Comparison of ENCODE assay signal across 8 mouse cellular contexts in genomic region chr11:121701244-121701643, GRCm38 (mm10). TPM values are rescaled to one million over a fixed set of nuclear protein-coding genes. Genes with fewer than 3 reads are reported as not detected.
DNase-seq lines count a peak whose midpoint lies in the region; ATAC-seq and TF ChIP-seq lines count a peak whose summit lies in the region.

Gene Metrnl (plus strand): TSS chr11:121701544.

- intact Hi-C loops in gastrocnemius, adult 2 months (cut with DNase I): loop anchor here (5.0 kb wide), 2 partner anchors 44 to 106 kb away; no protein-coding TSS in a partner anchor
- intact Hi-C loops in gastrocnemius, postnatal 14 days (cut with DNase I; ENCODE audit: low total_unique reads): no loop called here

- TF ChIP-seq CTCF in gastrocnemius, adult 2 months (IDR thresholded peaks at IDR 0.05): no peak
- TF ChIP-seq CTCF in E14TG2a.4 (conservative IDR thresholded peaks at IDR 0.05; ENCODE audit: low read length): no peak

- no peaks in the 10 kb centered on the region for H3K9me3 ChIP-seq in E14TG2a.4 (ENCODE audit: low read length)
- no peaks in the 10 kb centered on the region for H3K9me3 ChIP-seq in forebrain, embryonic 15.5 days
- no peaks in the 10 kb centered on the region for H3K9me3 ChIP-seq in neural tube, embryonic 14.5 days (ENCODE audit: control insufficient read depth, low read length)

- H3K9ac ChIP-seq in forebrain, embryonic 15.5 days (replicated peaks): peak within 1 kb of the TSS; percentile 62
- peak within 1 kb of the TSS; percentile 52 for H3K9ac ChIP-seq in neural tube, embryonic 14.5 days (replicated peaks; ENCODE audit: low read depth, low read length)

- peak within 1 kb of the TSS; percentile 76 for H3K4me3 ChIP-seq in gastrocnemius, adult 2 months
- H3K4me3 ChIP-seq in E14TG2a.4 (replicated peaks; ENCODE audit: low read length): peak within 1 kb of the TSS; percentile 82
- peak within 1 kb of the TSS; percentile 74 for H3K4me3 ChIP-seq in forebrain, embryonic 15.5 days
- H3K4me3 ChIP-seq in neural tube, embryonic 14.5 days (ENCODE audit: low read depth, low read length): peak within 1 kb of the TSS; percentile 61

- DNase-seq in gastrocnemius, adult 2 months: no peak
- DNase-seq in gastrocnemius, postnatal 14 days: no peak
- DNase-seq in large intestine, adult 2 months (ENCODE audit: low read depth, low spot score): no peak
- no peak for DNase-seq in thymus, postnatal 25 days
- DNase-seq in urinary bladder, adult 18-20 months (ENCODE audit: low spot score in 2 of 2): no peak

- ATAC-seq in forebrain, embryonic 15.5 days (replicated peaks): no peak
- no peak for ATAC-seq in neural tube, embryonic 14.5 days (ENCODE audit: low read depth)

- peak within 1 kb of the TSS; percentile 91 for H3K27ac ChIP-seq in gastrocnemius, adult 2 months
- no peak within 1 kb of the TSS for H3K27ac ChIP-seq in forebrain, embryonic 15.5 days (replicated peaks)
- no peak within 1 kb of the TSS for H3K27ac ChIP-seq in neural tube, embryonic 14.5 days (ENCODE audit: low read depth, low read length)

- peaks cover 66% of the 10 kb centered on the region for H3K27me3 ChIP-seq in E14TG2a.4 (ENCODE audit: insufficient read depth, low read length)
- peaks cover 30% of the 10 kb centered on the region for H3K27me3 ChIP-seq in forebrain, embryonic 15.5 days
- peaks cover 14% of the 10 kb centered on the region for H3K27me3 ChIP-seq in neural tube, embryonic 14.5 days (ENCODE audit: control insufficient read depth, insufficient read depth, low read length)

- H3K4me2 ChIP-seq in forebrain, embryonic 15.5 days (replicated peaks): peak within 1 kb of the TSS; percentile 99
- H3K4me2 ChIP-seq in neural tube, embryonic 14.5 days (ENCODE audit: low read depth, low read length): peak within 1 kb of the TSS; percentile 98

- H3K4me1 ChIP-seq in E14TG2a.4 (replicated peaks; ENCODE audit: low read depth, low read length): peaks cover 31% of the 10 kb centered on the region
- peaks cover 19% of the 10 kb centered on the region for H3K4me1 ChIP-seq in forebrain, embryonic 15.5 days
- 0 out of 2 replicates have a peak, but pooled peaks cover 5% of the 10 kb centered on the region for H3K4me1 ChIP-seq in neural tube, embryonic 14.5 days (ENCODE audit: control insufficient read depth, insufficient read depth, low read length)

- no peaks in the 10 kb centered on the region for H3K36me3 ChIP-seq in E14TG2a.4 (ENCODE audit: insufficient read depth, low read length)
- H3K36me3 ChIP-seq in forebrain, embryonic 15.5 days: no peaks in the 10 kb centered on the region
- H3K36me3 ChIP-seq in neural tube, embryonic 14.5 days (ENCODE audit: control insufficient read depth, insufficient read depth, low read length): no peaks in the 10 kb centered on the region

- WGBS in forebrain, embryonic 15.5 days: 85% methylated on average over 5 of the region's 5 CpGs
- WGBS in large intestine, adult 2 months: 94% methylated on average over 5 of the region's 5 CpGs
- 83% methylated on average over 5 of the region's 5 CpGs for WGBS in neural tube, embryonic 14.5 days

RNA-seq across cellular contexts. Expression of gene Metrnl, which starts in this region (rescaled TPM):
- total RNA-seq in gastrocnemius, adult 2 months (2021): 10 to 100 TPM in 1 of 2 experiments, 1 to 10 TPM in 1; 7.8 to 13.7 TPM
- 10 to 100 TPM in 1 of 2 experiments, 1 to 10 TPM in 1; 8.9 to 15.3 TPM for total RNA-seq in gastrocnemius, postnatal 14 days (2021)
- 3.8 and 4.2 TPM in 2 replicates for polyA plus RNA-seq in forebrain, embryonic 15.5 days (2015; fragmentation: Nextera tagmentation; extraction: Ambion mirVana)
- polyA plus RNA-seq in large intestine, adult 2 months (2012; rRNA removed): 59.7 and 72.3 TPM in 2 replicates
- 21.1 and 21.5 TPM in 2 replicates for polyA plus RNA-seq in neural tube, embryonic 14.5 days (2014; fragmentation: Nextera tagmentation; extraction: Ambion mirVana)
